Mouse (Mus musculus) kidney, postnatal 14 days (tissue): ENCODE results near the gene Gm7876.
"Not testable (repeated sequence)": the region's sequence is repeated elsewhere in the genome, so short reads cannot be mapped to it uniquely, and the experiment has no call there.

ENCODE experiments used
- DNase-seq: peaks from one replicate; pipeline ENCODE4 v3.0.0; 2022; ENCODE audit warnings: mixed read lengths

Gm7876 gene

GRCm38 (mm10) chr14:4708938-4709337, at the start of gene Gm7876:
Gm7876 (plus strand) TSS chr14:4709238.
- not testable (repeated sequence) for DNase-seq

- DNase-seq: not testable (repeated sequence)
Measured at GRCm38 (mm10) chr14:4663892-4664291, 45.1 kb upstream of the Gm7876 start, which contains the start of gene Gm3239. Gm3239 (plus strand) TSS chr14:4664192.

GRCm38 (mm10) chr14:4726038-4726880, 17.2 kb downstream of the Gm7876 start, which contains the start of gene Gm3252:
Gm3252 (plus strand) TSS chr14:4726775.
- DNase-seq: not testable (repeated sequence)
